In genomic region chr7:18746189-18746860, GRCm38 (mm10) we compare ENCODE assay signal across 8 mouse cellular contexts. TPM values are rescaled to one million over a fixed set of nuclear protein-coding genes. Genes with fewer than 3 reads are reported as not detected.
DNase-seq lines count a peak whose midpoint lies in the region; ATAC-seq and TF ChIP-seq lines count a peak whose summit lies in the region.

No protein-coding gene starts in this region.

- 43% methylated on average over 20 of the region's 20 CpGs for WGBS in thymus, adult 2 months
- WGBS in midbrain, embryonic 14.5 days: 7% methylated on average over 20 of the region's 20 CpGs

- H3K4me1 ChIP-seq in thymus, adult 2 months (replicated peaks; ENCODE audit: control insufficient read depth, insufficient read depth, low read length): no peaks in the 10 kb centered on the region
- 0 out of 2 replicates have a peak, but pooled peaks cover 5% of the 10 kb centered on the region for H3K4me1 ChIP-seq in midbrain, embryonic 14.5 days (ENCODE audit: control insufficient read depth, insufficient read depth, low read length)

- ATAC-seq in midbrain, embryonic 14.5 days (ENCODE audit: low FRiP score, low TSS enrichment): peak; percentile 50; the same call in 1 of the 2 replicates
- ATAC-seq in granulocyte monocyte progenitor cell, adult 5-6 weeks (replicated peaks; ENCODE audit: poor library complexity, severe bottlenecking): no peak

- H3K4me2 ChIP-seq in midbrain, embryonic 14.5 days (ENCODE audit: low read length): peak overlapping the region; percentile 53

- no peak overlapping the region for H3K27ac ChIP-seq in thymus, adult 2 months (ENCODE audit: control insufficient read depth, insufficient read depth, low read length)
- H3K27ac ChIP-seq in midbrain, embryonic 14.5 days (replicated peaks; ENCODE audit: low read depth, low read length): peak overlapping the region; percentile 67

- no peak for TF ChIP-seq CTCF in thymus, adult 2 months (IDR thresholded peaks at IDR 0.05; ENCODE audit: borderline replicate concordance, control insufficient read depth, extremely low read depth, insufficient read depth, low read length, poor library complexity)

- peak; percentile 6 for DNase-seq in thymus, postnatal 4 days
- no peak for DNase-seq in thymus, adult 2 months
- DNase-seq in forelimb bud, embryonic 11.5 days (ENCODE audit: low read depth, low spot score): peak; percentile 32
- peak; percentile 5 to 49 for DNase-seq in kidney, postnatal 25 days
- peak; percentile 57 for DNase-seq in midbrain, embryonic 14.5 days
- DNase-seq in frontal cortex, postnatal 25 days (ENCODE audit: low spot score in 2 of 2): no peak
- no peak for DNase-seq in layer of hippocampus, postnatal 36 days

- no peaks in the 10 kb centered on the region for H3K36me3 ChIP-seq in thymus, adult 2 months (ENCODE audit: control insufficient read depth, insufficient read depth, low read length)
- no peaks in the 10 kb centered on the region for H3K36me3 ChIP-seq in midbrain, embryonic 14.5 days (ENCODE audit: control insufficient read depth, insufficient read depth, low read length)

- no peaks in the 10 kb centered on the region for H3K27me3 ChIP-seq in thymus, adult 2 months (ENCODE audit: control insufficient read depth, insufficient read depth, low read length)
- H3K27me3 ChIP-seq in midbrain, embryonic 14.5 days (ENCODE audit: control insufficient read depth, insufficient read depth, low read length): no peaks in the 10 kb centered on the region; the same call in 1 of the 2 replicates

- no peaks in the 10 kb centered on the region for H3K9me3 ChIP-seq in midbrain, embryonic 14.5 days (ENCODE audit: control insufficient read depth, low read length)

- TF ChIP-seq POLR2A in thymus, adult 2 months (IDR thresholded peaks at IDR 0.05; ENCODE audit: control insufficient read depth, extremely low read depth, insufficient read depth, low read length, poor library complexity): no peak

- H3K4me3 ChIP-seq in thymus, adult 2 months (ENCODE audit: control insufficient read depth, insufficient read depth, low read length): no peak overlapping the region
- peak overlapping the region; percentile 32 for H3K4me3 ChIP-seq in midbrain, embryonic 14.5 days (replicated peaks; ENCODE audit: low read depth, low read length)

- peak overlapping the region; percentile 46 for H3K9ac ChIP-seq in midbrain, embryonic 14.5 days (replicated peaks; ENCODE audit: low read length)

RNA-seq across cellular contexts. Expression of gene Psg22, which starts 28.4 kb away (rescaled TPM):
- 0.22 and 0.24 TPM in 2 replicates for polyA plus RNA-seq in thymus, adult 2 months (2012; rRNA removed)
- polyA plus RNA-seq in midbrain, embryonic 14.5 days (2014; fragmentation: Nextera tagmentation; extraction: Ambion mirVana): not detected in 2 replicates
- total RNA-seq in granulocyte monocyte progenitor cell, adult 5-6 weeks (2014; fragmentation: Nextera tagmentation): not detected in 2 replicates
- not detected in 2 replicates for total RNA-seq in granulocyte monocyte progenitor cell, adult 5-6 weeks (2017)
- not detected for total RNA-seq in layer of hippocampus, postnatal 36 days (2021)

RNA-seq across cellular contexts. Expression of gene Psg19, which starts 52.0 kb away (rescaled TPM):
- polyA plus RNA-seq in thymus, adult 2 months (2012; rRNA removed): not detected in 2 replicates
- not detected in 2 replicates for polyA plus RNA-seq in midbrain, embryonic 14.5 days (2014; fragmentation: Nextera tagmentation; extraction: Ambion mirVana)
- not detected in 2 replicates for total RNA-seq in granulocyte monocyte progenitor cell, adult 5-6 weeks (2014; fragmentation: Nextera tagmentation)
- total RNA-seq in granulocyte monocyte progenitor cell, adult 5-6 weeks (2017): not detected in 2 replicates
- total RNA-seq in layer of hippocampus, postnatal 36 days (2021): not detected

Comparison
In these comparisons a context has a peak if more than half of its experiments do, and no peak if none do; other contexts are left out.
1. DNase-seq: peak in thymus, postnatal 4 days (single experiment), forelimb bud, embryonic 11.5 days (single experiment), kidney, postnatal 25 days (2 of 2) and midbrain, embryonic 14.5 days (single experiment); none in thymus, adult 2 months (single experiment), frontal cortex, postnatal 25 days (0 of 2) and layer of hippocampus, postnatal 36 days (0 of 2).